Mouse (Mus musculus) adrenal gland, adult 10 weeks (tissue): ENCODE measurements around the gene Rpl11. TPM values are rescaled to one million over a fixed set of nuclear protein-coding genes. Genes with fewer than 3 reads are reported as not detected.

Experiments used
- polyA plus RNA-seq: library from polyadenylated mRNA; stranded (reverse); fragments of 350-450 nt; fragmentation: Illumina TruSeq; extraction: RNeasy Lipid Tissue Mini Kit (QIAGEN cat#74804); gene quantifications from one replicate; pipeline ENCODE4 v1.2.3, GENCODE M21; 2014; ENCODE audit warnings: low read depth, low replicate concordance

Gene Rpl11
- polyA plus RNA-seq: 283 TPM

GRCm38 (mm10) chr4:136053247-136053596, at the start of gene Rpl11:
Gene Rpl11 (minus strand): TSS chr4:136053428.

GRCm38 (mm10) chr4:136021549-136022047, 31.6 kb downstream of the Rpl11 start, which contains the start of gene Eloa:
Gene Eloa (minus strand): TSS chr4:136021763.

GRCm38 (mm10) chr4:135986943-135987710, 66.1 kb downstream of the Rpl11 start, which contains the start of gene Pithd1:
Gene Pithd1 (minus strand): TSS chr4:135987264.

Other genes with a start within 250 kb of the Rpl11 start
- gene Srsf10, start 197.7 kb downstream of the Rpl11 start, polyA plus RNA-seq: 353 TPM
- gene Pnrc2, start 179.6 kb downstream of the Rpl11 start, polyA plus RNA-seq: 569 TPM
- gene Cnr2, start 158.0 kb downstream of the Rpl11 start, polyA plus RNA-seq: 1.1 TPM
- 29.1 TPM for gene Fuca1, start 132.7 kb downstream of the Rpl11 start, polyA plus RNA-seq
- gene Hmgcl, start 107.0 kb downstream of the Rpl11 start, polyA plus RNA-seq: 6.4 TPM
- gene Gale, start 89.7 kb downstream of the Rpl11 start, polyA plus RNA-seq: not detected
- gene Lypla2, start 80.8 kb downstream of the Rpl11 start, polyA plus RNA-seq: 0.52 TPM
- 60.1 TPM for gene Pithd1, start 66.2 kb downstream of the Rpl11 start, polyA plus RNA-seq
- 27.4 TPM for gene Eloa, start 31.7 kb downstream of the Rpl11 start, polyA plus RNA-seq
- 8.3 TPM for gene Id3, start 90.1 kb upstream of the Rpl11 start, polyA plus RNA-seq
- gene E2f2, start 119.0 kb upstream of the Rpl11 start, polyA plus RNA-seq: 0.70 TPM
- gene Asap3, start 152.9 kb upstream of the Rpl11 start, polyA plus RNA-seq: 0.29 TPM
- 1.6 TPM for gene Tcea3, start 194.3 kb upstream of the Rpl11 start, polyA plus RNA-seq
- gene Zfp46, start 231.3 kb upstream of the Rpl11 start, polyA plus RNA-seq: 6.8 TPM